Mouse (Mus musculus) kidney, embryonic 16.5 days (tissue): ENCODE results near the gene Tas2r129. TPM values are rescaled to one million over a fixed set of nuclear protein-coding genes. Genes with fewer than 3 reads are reported as not detected.
"Not testable (repeated sequence)": the region's sequence is repeated elsewhere in the genome, so short reads cannot be mapped to it uniquely, and the experiment has no call there.

ENCODE experiments used
- ATAC-seq: fragments of 200-750 bp; cut with Nextera tagmentation; 2 replicates; pipeline ENCODE4 v1.8.0; 2017; ENCODE audit warnings: moderate TSS enrichment; ENCODE audit not compliant: low FRiP score, low TSS enrichment
- H3K27ac ChIP-seq: fragments of 300-500 bp; sonication (generic); 2 replicates; pipeline ENCODE4 v1.5.1; 2014; ENCODE audit warnings: low read length
- H3K27me3 ChIP-seq: fragments of 300-500 bp; sonication (generic); 2 replicates; pipeline ENCODE4 v1.6.1; 2014; ENCODE audit warnings: low read length, control low read depth, mixed read lengths; ENCODE audit not compliant: insufficient read depth
- H3K36me3 ChIP-seq: fragments of 300-500 bp; sonication (generic); 2 replicates; pipeline ENCODE4 v1.6.1; 2014; ENCODE audit warnings: low read length, control low read depth, mixed read lengths; ENCODE audit not compliant: insufficient read depth
- H3K4me1 ChIP-seq: fragments of 300-500 bp; sonication (generic); 2 replicates; pipeline ENCODE4 v1.6.1; 2014; ENCODE audit warnings: low read length, control low read depth, mixed read lengths; ENCODE audit not compliant: insufficient read depth
- H3K4me2 ChIP-seq: fragments of 300-500 bp; sonication (generic); replicated peaks from 2 replicates; pipeline ENCODE4 v1.6.1; 2014; ENCODE audit warnings: low read depth, low read length
- H3K4me3 ChIP-seq: fragments of 300-500 bp; sonication (generic); 2 replicates; pipeline ENCODE4 v1.5.1; 2014; ENCODE audit warnings: mild to moderate bottlenecking, low read length
- H3K9ac ChIP-seq: fragments of 300-500 bp; sonication (generic); replicated peaks from 2 replicates; pipeline ENCODE4 v1.6.1; 2014; ENCODE audit warnings: low read length
- H3K9me3 ChIP-seq: fragments of 300-500 bp; sonication (generic); 2 replicates; pipeline ENCODE4 v1.6.1; 2016; ENCODE audit warnings: low read length, control low read depth
- WGBS: fragments of 180-500 bp; shearing (Covaris S2); extraction: QIAGEN DNeasy Blood & Tissue Kit; methylation state at CpG from one replicate; pipeline ENCODE4 v1.1.7; 2014; 5-methylcytosine and 5-hydroxymethylcytosine counted together
- polyA plus RNA-seq: library from polyadenylated mRNA; unstranded; fragments of >200 nt; fragmentation: Nextera tagmentation; extraction: Ambion mirVana; gene quantifications from 2 replicates; pipeline ENCODE4 v1.2.1, GENCODE M21; 2015

Gene Tas2r129
- not detected in 2 replicates for polyA plus RNA-seq

DNA sequence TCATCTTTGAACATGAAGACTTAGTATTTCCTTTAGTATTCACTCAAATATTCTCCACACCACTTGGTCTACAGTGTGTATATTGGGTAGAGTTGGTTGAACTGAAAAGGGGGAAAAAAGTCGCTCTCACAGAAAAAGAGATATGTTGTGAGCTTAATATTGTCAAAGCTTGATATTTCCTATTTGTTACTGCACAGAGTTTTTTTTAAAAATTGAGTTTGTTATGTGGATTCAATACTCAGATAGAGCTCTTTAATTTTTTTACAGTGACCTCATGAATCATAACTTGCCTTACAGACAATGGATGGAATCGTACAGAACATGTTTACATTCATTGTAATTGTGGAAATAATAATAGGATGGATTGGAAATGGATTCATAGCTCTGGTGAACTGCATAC, at the start of gene Tas2r129:
TSS of gene Tas2r129 (plus strand) at position 301 of the 400 bp plus-strand sequence.
- Histone ChIP-seq H3K27ac (no peak within 1 kb of the TSS), H3K27me3 (no peaks in the 10 kb centered on the region), H3K4me1 (no peaks in the 10 kb centered on the region), H3K4me3 (no peak within 1 kb of the TSS), H3K9ac (no peak within 1 kb of the TSS), H3K4me2 (no peak within 1 kb of the TSS), H3K9me3 (no peaks in the 10 kb centered on the region), H3K36me3 (no peaks in the 10 kb centered on the region)
- 90% methylated on average over 2 of the region's 2 CpGs for WGBS
- no peak for ATAC-seq

DNA sequence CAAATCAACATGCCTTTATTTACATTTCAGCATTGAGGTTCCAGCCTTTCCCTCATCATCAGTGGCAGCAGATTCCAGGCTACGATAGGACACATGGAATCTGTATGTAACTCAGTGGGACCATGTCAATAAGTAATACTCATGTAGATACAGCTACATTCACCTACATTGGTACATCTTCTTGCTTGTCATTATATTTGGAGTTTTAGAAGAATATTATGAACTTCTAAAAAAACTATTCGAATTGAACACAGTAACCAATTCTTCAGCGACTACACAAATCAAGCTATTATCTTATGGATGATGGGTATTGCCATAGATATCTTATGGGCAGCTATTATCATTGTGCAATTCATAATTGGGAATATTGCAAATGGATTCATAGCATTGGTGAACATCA, 41.6 kb upstream of the Tas2r129 start, which contains the start of gene Tas2r125:
TSS of gene Tas2r125 (plus strand) at position 301 of the 400 bp plus-strand sequence.
- WGBS: 85% methylated on average over 3 of the region's 3 CpGs
- no peaks in the 10 kb centered on the region for H3K9me3 ChIP-seq
- no peak within 1 kb of the TSS for H3K4me2 ChIP-seq
- no peaks in the 10 kb centered on the region for H3K27me3 ChIP-seq
- no peak within 1 kb of the TSS for H3K27ac ChIP-seq
- no peak within 1 kb of the TSS for H3K4me3 ChIP-seq
- no peaks in the 10 kb centered on the region for H3K36me3 ChIP-seq
- no peak for ATAC-seq
- no peaks in the 10 kb centered on the region for H3K4me1 ChIP-seq
- no peak within 1 kb of the TSS for H3K9ac ChIP-seq

DNA sequence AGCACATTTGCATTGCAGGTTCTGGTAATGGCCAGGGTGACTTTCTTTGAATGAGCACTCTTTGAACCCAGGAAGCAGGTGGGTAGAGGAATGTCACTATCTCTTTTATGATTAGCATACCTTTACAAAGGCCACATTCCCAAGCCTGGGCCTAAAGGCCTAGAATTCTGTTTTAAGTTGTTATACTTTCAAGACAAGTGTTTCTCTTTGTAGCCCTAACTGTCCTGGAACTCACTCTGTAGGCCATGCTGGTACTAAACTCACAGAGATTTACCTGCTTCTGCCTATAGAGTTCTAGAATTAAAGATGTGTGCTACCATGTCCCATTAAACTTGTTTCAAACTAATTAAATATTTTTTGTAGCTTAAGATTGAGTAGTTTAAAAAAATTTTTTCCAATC, 9.5 kb upstream of the Tas2r129 start:
- not testable (repeated sequence) for H3K9ac ChIP-seq, ATAC-seq, H3K27ac ChIP-seq, H3K36me3 ChIP-seq, H3K27me3 ChIP-seq, H3K4me2 ChIP-seq, H3K4me1 ChIP-seq, H3K4me3 ChIP-seq, H3K9me3 ChIP-seq

DNA sequence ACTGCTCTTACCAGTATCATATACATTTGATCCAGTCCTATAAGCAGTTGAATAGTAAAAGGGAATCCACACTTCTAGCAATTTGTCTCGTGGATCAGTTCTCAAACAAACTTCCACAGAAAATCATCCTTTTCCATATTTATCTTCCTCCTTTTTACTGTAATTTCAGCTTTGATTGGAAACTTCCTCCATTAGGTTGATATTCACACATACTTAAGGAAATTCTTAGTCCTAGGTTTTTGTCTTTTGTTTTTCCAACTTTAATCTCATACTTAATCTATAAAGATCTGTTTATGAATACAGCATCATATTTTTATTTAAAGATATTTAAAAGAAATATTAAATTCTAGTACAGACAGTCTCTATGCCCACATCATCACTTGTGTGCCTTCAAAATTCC, 6.9 kb downstream of the Tas2r129 start, which contains the start of gene Tas2r131:
TSS of gene Tas2r131 (minus strand) at position 101 of the 400 bp plus-strand sequence.
- H3K27me3 ChIP-seq: no peaks in the 10 kb centered on the region

DNA sequence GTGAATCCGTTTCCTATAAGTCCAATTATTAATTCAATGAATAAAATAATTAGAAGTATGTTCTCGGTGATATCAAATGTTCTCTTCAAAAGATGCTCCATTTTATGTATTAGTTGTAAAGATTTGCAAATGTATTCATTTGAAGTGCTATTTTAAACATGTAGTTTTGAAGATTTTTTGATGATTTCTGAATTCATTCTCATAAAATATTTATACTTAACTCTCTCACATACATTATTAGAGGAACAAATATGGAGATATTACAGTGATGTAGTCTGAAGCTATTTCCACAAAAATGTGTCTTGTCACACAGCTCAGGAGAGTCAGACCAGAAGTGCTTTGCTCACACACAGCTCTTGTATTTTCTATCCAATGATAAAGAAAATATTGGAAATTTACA, 30.0 kb downstream of the Tas2r129 start, which contains the start of gene Tas2r109:
TSS of gene Tas2r109 (minus strand) at position 101 of the 400 bp plus-strand sequence.
- H3K9me3 ChIP-seq: no peaks in the 10 kb centered on the region
- H3K9ac ChIP-seq: no peak within 1 kb of the TSS
- no peak for ATAC-seq
- H3K4me2 ChIP-seq: no peak within 1 kb of the TSS
- H3K4me3 ChIP-seq: no peak within 1 kb of the TSS
- WGBS: 73% methylated on average over 2 of the region's 2 CpGs
- no peaks in the 10 kb centered on the region for H3K27me3 ChIP-seq
- no peaks in the 10 kb centered on the region for H3K4me1 ChIP-seq
- H3K27ac ChIP-seq: no peak within 1 kb of the TSS
- H3K36me3 ChIP-seq: no peaks in the 10 kb centered on the region

More for the DNA sequence above, 6.9 kb downstream of the Tas2r129 start, which contains the start of gene Tas2r131:
- 69% methylated on average over 1 of the region's 1 CpGs for WGBS
- Histone ChIP-seq H3K4me1 (no peaks in the 10 kb centered on the region), H3K27ac (no peak within 1 kb of the TSS), H3K4me2 (no peak within 1 kb of the TSS), H3K9me3 (no peaks in the 10 kb centered on the region), H3K36me3 (no peaks in the 10 kb centered on the region), H3K9ac (no peak within 1 kb of the TSS), H3K4me3 (no peak within 1 kb of the TSS)
- no peak for ATAC-seq

Other genes with a start within 250 kb of the Tas2r129 start
- gene Tas2r122, start 239.2 kb upstream of the Tas2r129 start, polyA plus RNA-seq: not detected in 2 replicates
- gene Tas2r115, start 213.1 kb upstream of the Tas2r129 start, polyA plus RNA-seq: not detected in 2 replicates
- not detected in 2 replicates for gene Tas2r124, start 196.4 kb upstream of the Tas2r129 start, polyA plus RNA-seq
- gene Tas2r102, start 189.0 kb upstream of the Tas2r129 start, polyA plus RNA-seq: not detected in 2 replicates
- not detected in 2 replicates for gene Tas2r136, start 172.9 kb upstream of the Tas2r129 start, polyA plus RNA-seq
- gene Tas2r117, start 148.3 kb upstream of the Tas2r129 start, polyA plus RNA-seq: not detected in 2 replicates
- not detected in 2 replicates for gene Tas2r123, start 104.0 kb upstream of the Tas2r129 start, polyA plus RNA-seq
- gene Tas2r116, start 95.7 kb upstream of the Tas2r129 start, polyA plus RNA-seq: not detected in 2 replicates
- gene Tas2r110, start 83.1 kb upstream of the Tas2r129 start, polyA plus RNA-seq: not detected in 2 replicates
- not detected in 2 replicates for gene Tas2r113, start 58.1 kb upstream of the Tas2r129 start, polyA plus RNA-seq
- not detected in 2 replicates for gene Tas2r125, start 41.5 kb upstream of the Tas2r129 start, polyA plus RNA-seq
- gene Tas2r131, start 6.8 kb downstream of the Tas2r129 start, polyA plus RNA-seq: not detected in 2 replicates
- gene Tas2r109, start 29.9 kb downstream of the Tas2r129 start, polyA plus RNA-seq: not detected in 2 replicates
- gene Tas2r103, start 86.0 kb downstream of the Tas2r129 start, polyA plus RNA-seq: not detected in 2 replicates
- not detected in 2 replicates for gene Tas2r140, start 104.7 kb downstream of the Tas2r129 start, polyA plus RNA-seq
- gene Smim10l1, start 153.8 kb downstream of the Tas2r129 start, polyA plus RNA-seq: 67.6 and 80.7 TPM in 2 replicates